Mouse (Mus musculus): Measurements from ENCODE around the gene Pltp. TPM values are rescaled to one million over a fixed set of nuclear protein-coding genes. Genes with fewer than 3 reads are reported as not detected.
"Not testable (repeated sequence)": the region's sequence is repeated elsewhere in the genome, so short reads cannot be mapped to it uniquely, and the experiment has no call there.

The Pltp gene
- polyA plus RNA-seq, 1 experiment from 2014 or later: 28.7 TPM

DNA sequence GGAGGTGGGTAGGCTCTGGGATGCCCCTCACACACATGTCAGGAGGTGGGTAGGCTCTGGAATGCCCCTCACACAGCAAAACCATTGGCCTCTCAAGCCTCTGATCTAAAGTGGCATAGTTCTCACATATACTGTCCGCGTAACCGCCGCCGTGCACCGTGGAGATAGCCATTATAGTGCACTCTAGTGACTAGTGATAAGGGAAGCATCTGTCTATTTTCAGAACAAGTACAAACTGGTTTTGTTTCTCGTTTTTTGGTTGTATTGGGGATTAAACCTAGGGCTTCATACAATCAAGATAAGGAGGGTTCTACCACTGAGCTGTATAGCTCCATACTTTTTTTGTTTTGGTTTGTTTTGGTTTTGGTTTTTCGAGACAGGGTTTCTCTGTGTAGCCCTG is 41.7 kb downstream of the Pltp start:
- H3K4me1 ChIP-seq (replicated peaks): peaks cover 9% of the 10 kb centered on the region
- no peak for ATAC-seq
- H3K4me3 ChIP-seq (replicated peaks): no peak overlapping the region
- 89% methylated on average over 8 of the region's 8 CpGs for WGBS
- H3K4me2 ChIP-seq (replicated peaks): no peak overlapping the region
- no peaks in the 10 kb centered on the region for H3K36me3 ChIP-seq
- no peak overlapping the region for H3K9ac ChIP-seq
- no peaks in the 10 kb centered on the region for H3K9me3 ChIP-seq
- no peaks in the 10 kb centered on the region for H3K27me3 ChIP-seq (replicated peaks)
- no peak overlapping the region for H3K27ac ChIP-seq

GRCm38 (mm10) chr2:164815348-164815747 is 42.2 kb downstream of the Pltp start:
- Histone ChIP-seq H3K27me3 (replicated peaks) (no peaks in the 10 kb centered on the region), H3K9me3 (no peaks in the 10 kb centered on the region), H3K36me3 (no peaks in the 10 kb centered on the region), H3K4me2 (replicated peaks) (no peak overlapping the region), H3K4me1 (replicated peaks) (peaks cover 9% of the 10 kb centered on the region), H3K27ac (no peak overlapping the region), H3K9ac (no peak overlapping the region), H3K4me3 (replicated peaks) (no peak overlapping the region)
- 86% methylated on average over 5 of the region's 5 CpGs for WGBS
- no peak for ATAC-seq

GRCm38 (mm10) chr2:164813557-164813956 is 44.0 kb downstream of the Pltp start:
- H3K36me3 ChIP-seq: no peaks in the 10 kb centered on the region
- ATAC-seq: peak; percentile 44; the same call in 1 of the 2 replicates
- no peak overlapping the region for H3K4me3 ChIP-seq (replicated peaks)
- no peaks in the 10 kb centered on the region for H3K27me3 ChIP-seq (replicated peaks)
- no peaks in the 10 kb centered on the region for H3K9me3 ChIP-seq
- H3K27ac ChIP-seq: no peak overlapping the region
- H3K4me2 ChIP-seq (replicated peaks): no peak overlapping the region
- WGBS: 47% methylated on average over 2 of the region's 2 CpGs
- H3K9ac ChIP-seq: no peak overlapping the region
- H3K4me1 ChIP-seq (replicated peaks): peaks cover 9% of the 10 kb centered on the region

DNA sequence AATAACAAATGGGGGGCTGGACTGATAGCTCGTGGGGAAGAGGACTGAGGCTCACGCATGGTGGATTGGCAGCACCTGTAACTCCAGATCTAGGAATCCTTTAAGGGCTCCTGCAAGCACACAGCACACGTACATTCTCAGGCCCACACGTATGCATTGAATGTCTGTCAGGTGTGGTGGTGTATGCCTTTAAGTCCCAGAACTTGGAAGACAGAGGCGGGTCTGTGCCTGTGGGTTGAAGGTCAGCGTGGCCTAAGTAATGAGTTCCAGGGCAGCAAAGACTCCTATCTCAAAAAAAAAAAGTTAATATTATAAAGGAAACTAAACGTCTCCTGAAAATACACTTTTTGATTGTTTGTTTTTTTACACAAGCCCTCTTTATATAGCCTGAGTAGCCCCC is 50.9 kb downstream of the Pltp start:
- Histone ChIP-seq H3K4me2 (replicated peaks) (0 out of 2 replicates have a peak overlapping the region, but pooled peaks have one; percentile 5), H3K4me3 (replicated peaks) (no peak overlapping the region)

DNA sequence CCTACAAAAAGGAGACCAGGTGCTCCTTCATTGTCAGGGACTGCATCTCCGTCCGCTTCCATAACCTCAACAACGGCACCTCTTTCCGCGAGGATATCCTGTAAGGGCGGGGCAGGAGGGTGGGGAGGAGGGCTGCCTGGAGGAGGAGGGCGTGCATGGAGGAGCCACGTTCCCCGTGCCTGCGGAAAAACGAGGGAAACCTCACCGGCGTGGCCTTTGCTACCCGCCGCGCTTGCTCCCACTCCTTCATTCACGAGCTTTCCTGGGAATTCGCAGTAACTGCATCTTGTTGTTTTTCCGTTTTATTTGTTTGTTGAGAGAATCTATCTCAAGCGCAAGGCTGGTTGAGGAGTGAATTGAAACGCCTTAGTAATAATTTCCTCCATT is 52.2 kb downstream of the Pltp start:
- 0 out of 2 replicates have a peak, but pooled peaks cover 1% of the 10 kb centered on the region for H3K36me3 ChIP-seq
- peaks cover 15% of the 10 kb centered on the region for H3K4me1 ChIP-seq (replicated peaks)
- peak overlapping the region; percentile 83 for H3K27ac ChIP-seq
- H3K9ac ChIP-seq: peak overlapping the region; percentile 70
- peak overlapping the region; percentile 65 for H3K4me2 ChIP-seq (replicated peaks)
- H3K9me3 ChIP-seq: no peaks in the 10 kb centered on the region
- under 1% methylated on average over 21 of the region's 21 CpGs for WGBS
- peak; percentile 76 for ATAC-seq
- no peaks in the 10 kb centered on the region for H3K27me3 ChIP-seq (replicated peaks)
- peak overlapping the region; percentile 65 for H3K4me3 ChIP-seq (replicated peaks)

More for the DNA sequence above, 50.9 kb downstream of the Pltp start:
- ATAC-seq: no peak
- Histone ChIP-seq H3K4me1 (replicated peaks) (peaks cover 15% of the 10 kb centered on the region), H3K9ac (no peak overlapping the region), H3K27me3 (replicated peaks) (no peaks in the 10 kb centered on the region), H3K9me3 (no peaks in the 10 kb centered on the region), H3K36me3 (no peaks in the 10 kb centered on the region), H3K27ac (peak overlapping the region; percentile 18; the same call in 1 of the 2 replicates)
- 62% methylated on average over 7 of the region's 7 CpGs for WGBS

GRCm38 (mm10) chr2:164804533-164805331 is 52.8 kb downstream of the Pltp start, which contains the start of the genes Acot8 and Zswim3:
Gene Acot8 (minus strand): TSS chr2:164804882.
Gene Zswim3 (plus strand): TSS chr2:164805098.
- no peaks in the 10 kb centered on the region for H3K27me3 ChIP-seq (replicated peaks)
- H3K4me2 ChIP-seq (replicated peaks): peak within 1 kb of the TSS; percentile 65
- no peaks in the 10 kb centered on the region for H3K9me3 ChIP-seq
- peak within 1 kb of the TSS; percentile 83 for H3K27ac ChIP-seq
- 0 out of 2 replicates have a peak, but pooled peaks cover 4% of the 10 kb centered on the region for H3K36me3 ChIP-seq
- ATAC-seq: peak; percentile 97
- H3K9ac ChIP-seq: peak within 1 kb of the TSS; percentile 76
- H3K4me3 ChIP-seq (replicated peaks): peak within 1 kb of the TSS; percentile 65
- under 1% methylated on average over 47 of the region's 47 CpGs for WGBS
- H3K4me1 ChIP-seq (replicated peaks): peaks cover 15% of the 10 kb centered on the region

DNA sequence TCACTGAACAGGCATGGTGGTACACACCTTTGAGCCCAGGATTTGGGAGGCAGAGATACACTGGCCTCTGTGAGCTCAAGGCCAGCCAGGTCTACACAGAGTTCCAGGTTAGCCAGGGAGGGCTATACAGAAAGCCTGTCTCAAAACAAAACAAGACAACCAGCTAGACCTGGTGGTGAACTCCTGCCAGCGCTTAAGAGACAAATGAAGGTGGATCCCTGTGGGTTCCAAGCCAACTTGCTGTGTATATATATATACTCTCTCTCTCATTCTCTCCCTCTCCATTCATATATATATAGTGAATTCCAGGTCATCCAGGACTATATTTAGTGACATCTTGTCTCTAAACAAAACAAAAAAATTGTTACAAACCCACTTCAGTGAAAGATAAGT is 53.6 kb downstream of the Pltp start:
- H3K27ac ChIP-seq: peak overlapping the region; percentile 23; the same call in 1 of the 2 replicates
- peak overlapping the region; percentile 65 for H3K4me2 ChIP-seq (replicated peaks)
- H3K27me3 ChIP-seq (replicated peaks): no peaks in the 10 kb centered on the region
- no peaks in the 10 kb centered on the region for H3K9me3 ChIP-seq
- peak overlapping the region; percentile 65 for H3K4me3 ChIP-seq (replicated peaks)
- H3K4me1 ChIP-seq (replicated peaks): peaks cover 15% of the 10 kb centered on the region
- 0 out of 2 replicates have a peak, but pooled peaks cover 4% of the 10 kb centered on the region for H3K36me3 ChIP-seq
- peak overlapping the region; percentile 76 for H3K9ac ChIP-seq
- 45% methylated on average over 1 of the region's 1 CpGs for WGBS
- ATAC-seq: no peak

DNA sequence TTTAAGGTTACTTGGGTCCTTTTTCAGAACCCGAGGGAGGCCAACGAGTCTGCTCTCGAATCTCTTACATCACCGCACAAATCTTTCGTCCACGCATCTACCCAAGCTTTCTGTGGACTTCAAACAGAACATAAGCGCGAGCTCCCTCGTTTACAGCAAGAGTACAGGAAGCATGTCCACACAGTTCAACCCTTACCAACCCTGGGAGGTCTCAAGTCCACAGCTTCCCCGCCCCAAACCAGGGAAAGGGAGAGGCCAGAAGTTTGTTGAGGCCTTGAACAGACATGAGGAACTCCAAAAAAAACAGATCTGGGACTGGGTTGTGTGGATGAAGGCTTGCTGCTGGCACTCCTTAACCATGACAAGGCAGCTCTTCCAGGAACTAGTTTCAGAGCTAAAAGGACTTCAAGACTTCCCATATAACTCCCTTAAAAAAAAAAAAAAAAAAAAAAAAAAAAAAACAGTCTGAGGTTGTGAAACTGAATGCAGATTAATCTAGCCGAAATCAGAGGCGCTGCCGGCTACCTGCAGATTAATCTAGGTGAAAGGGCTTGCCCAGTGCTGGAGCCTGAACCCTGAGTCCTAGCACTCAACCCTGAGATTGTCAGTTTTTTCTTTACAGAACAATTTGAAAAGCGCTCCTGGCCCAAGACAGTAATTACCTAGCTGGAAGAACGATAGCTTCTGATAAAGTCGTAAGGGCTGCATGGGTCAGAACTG is 54.1 kb downstream of the Pltp start:
- H3K4me1 ChIP-seq (replicated peaks): peaks cover 15% of the 10 kb centered on the region
- H3K4me3 ChIP-seq (replicated peaks): peak overlapping the region; percentile 65
- ATAC-seq: no peak
- peak overlapping the region; percentile 65 for H3K4me2 ChIP-seq (replicated peaks)
- H3K36me3 ChIP-seq: 0 out of 2 replicates have a peak, but pooled peaks cover 4% of the 10 kb centered on the region
- WGBS: 81% methylated on average over 16 of the region's 16 CpGs
- peak overlapping the region; percentile 23; the same call in 1 of the 2 replicates for H3K27ac ChIP-seq
- H3K9me3 ChIP-seq: no peaks in the 10 kb centered on the region
- no peaks in the 10 kb centered on the region for H3K27me3 ChIP-seq (replicated peaks)
- H3K9ac ChIP-seq: peak overlapping the region; percentile 76

DNA sequence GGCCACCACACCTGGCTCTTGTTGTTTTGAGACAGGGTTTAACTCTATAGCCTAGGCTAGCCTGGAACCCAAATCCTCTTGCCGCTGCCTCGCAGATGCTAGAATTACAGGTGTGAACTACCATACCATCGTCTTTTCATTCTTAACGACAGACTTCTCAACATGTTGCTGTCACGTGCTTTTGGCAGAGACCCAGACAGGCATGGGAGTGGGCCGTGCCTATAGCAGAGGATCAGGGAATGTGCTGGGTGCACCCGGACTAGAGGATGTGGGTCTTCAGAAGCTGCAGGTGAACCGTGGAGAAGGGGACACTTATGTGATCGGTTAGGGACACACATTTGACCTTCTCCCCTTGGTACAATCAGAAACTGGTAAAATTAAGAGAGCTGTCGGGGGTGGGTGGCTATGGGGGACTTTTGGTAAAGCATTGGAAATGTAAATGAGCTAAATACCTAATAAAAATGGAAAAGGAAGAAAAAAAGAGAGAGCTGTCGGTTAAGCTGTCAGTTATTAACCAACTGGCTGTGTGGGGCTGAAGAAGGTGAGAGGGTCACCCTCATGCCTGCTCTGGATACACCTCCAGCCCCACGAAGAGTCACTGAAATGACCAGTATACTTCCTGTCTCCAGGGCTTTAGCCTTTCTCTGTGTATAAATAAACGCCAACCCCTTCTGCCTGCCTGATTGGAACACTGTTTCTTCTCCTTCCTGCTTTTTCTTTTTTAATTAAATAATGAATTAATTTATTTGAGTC is 57.1 kb downstream of the Pltp start:
- Histone ChIP-seq H3K4me1 (replicated peaks) (peaks cover 12% of the 10 kb centered on the region), H3K9me3 (no peaks in the 10 kb centered on the region), H3K9ac (no peak overlapping the region), H3K27me3 (replicated peaks) (no peaks in the 10 kb centered on the region), H3K4me3 (replicated peaks) (no peak overlapping the region), H3K27ac (no peak overlapping the region), H3K36me3 (peaks cover 13% of the 10 kb centered on the region; the same call in 1 of the 2 replicates), H3K4me2 (replicated peaks) (no peak overlapping the region)
- 89% methylated on average over 13 of the region's 13 CpGs for WGBS
- ATAC-seq: no peak

DNA sequence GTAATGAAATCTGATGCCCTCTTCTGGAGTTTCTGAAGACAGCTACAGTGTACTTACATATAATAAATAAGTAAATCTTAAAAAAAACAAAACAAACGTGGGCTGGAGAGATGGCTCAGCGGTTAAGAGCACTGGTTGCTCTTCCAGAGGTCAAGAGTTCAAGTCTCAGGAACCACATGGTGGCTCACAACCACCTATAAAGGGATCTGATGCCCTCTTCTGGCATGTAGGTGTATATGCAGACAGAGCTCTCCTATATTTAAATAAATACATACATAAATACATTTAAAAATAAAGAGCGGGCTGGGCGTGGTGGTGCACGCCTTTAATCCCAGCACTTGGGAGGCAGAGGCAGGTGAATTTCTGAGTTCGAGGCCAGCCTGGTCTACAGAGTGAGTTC is 59.0 kb downstream of the Pltp start:
- not testable (repeated sequence) for H3K27ac ChIP-seq; H3K27me3 ChIP-seq (replicated peaks); H3K4me2 ChIP-seq (replicated peaks); ATAC-seq; H3K9ac ChIP-seq; H3K4me3 ChIP-seq (replicated peaks); H3K9me3 ChIP-seq; H3K4me1 ChIP-seq (replicated peaks)
- H3K36me3 ChIP-seq: peaks cover 18% of the 10 kb centered on the region
- WGBS: 74% methylated on average over 6 of the region's 6 CpGs

GRCm38 (mm10) chr2:164795868-164796267 is 61.6 kb downstream of the Pltp start:
- Histone ChIP-seq H3K36me3 (peaks cover 38% of the 10 kb centered on the region), H3K4me3 (replicated peaks) (no peak overlapping the region), H3K4me1 (replicated peaks) (no peaks in the 10 kb centered on the region), H3K4me2 (replicated peaks) (no peak overlapping the region), H3K27me3 (replicated peaks) (no peaks in the 10 kb centered on the region), H3K9ac (no peak overlapping the region), H3K27ac (no peak overlapping the region), H3K9me3 (no peaks in the 10 kb centered on the region)
- WGBS: 82% methylated on average over 4 of the region's 4 CpGs
- no peak for ATAC-seq

GRCm38 (mm10) chr2:164794293-164794692 is 63.2 kb downstream of the Pltp start:
- Histone ChIP-seq H3K4me1 (replicated peaks) (no peaks in the 10 kb centered on the region), H3K9me3 (no peaks in the 10 kb centered on the region), H3K36me3 (peaks cover 39% of the 10 kb centered on the region), H3K4me2 (replicated peaks) (no peak overlapping the region), H3K9ac (no peak overlapping the region), H3K27me3 (replicated peaks) (no peaks in the 10 kb centered on the region), H3K4me3 (replicated peaks) (no peak overlapping the region), H3K27ac (no peak overlapping the region)
- WGBS: 32% methylated on average over 5 of the region's 5 CpGs
- ATAC-seq: peak; percentile 52

All from intestine, embryonic 15.5 days (tissue).